Mouse (Mus musculus): Measurements from ENCODE around the gene Mrps33. TPM values are rescaled to one million over a fixed set of nuclear protein-coding genes. Genes with fewer than 3 reads are reported as not detected.

Mrps33 gene
- polyA plus RNA-seq, 1 experiment from 2014 or later, result 225 TPM

DNA sequence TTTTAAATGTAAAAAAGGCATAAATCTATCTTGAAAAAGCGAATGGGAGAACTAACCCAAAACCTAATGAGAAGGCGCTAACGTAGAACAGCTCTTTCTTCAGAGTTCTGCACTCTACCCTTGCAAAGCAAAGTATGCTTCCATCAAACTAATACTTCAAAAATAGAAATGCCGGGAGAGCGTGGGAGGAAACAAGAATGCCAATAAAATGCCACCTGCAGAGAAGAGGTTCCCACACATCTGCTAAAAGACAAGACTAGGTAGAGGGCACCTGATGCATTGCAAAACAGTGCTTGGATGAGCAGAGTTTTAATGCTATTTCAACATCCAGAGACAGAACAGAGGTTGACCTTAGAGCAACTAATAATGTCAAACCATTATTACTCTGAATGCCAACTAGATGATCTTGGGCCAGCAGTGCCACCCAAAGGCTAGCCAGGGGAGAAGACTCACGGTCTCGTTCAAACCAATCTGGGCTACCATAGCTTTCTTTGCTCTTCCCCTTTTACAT is 3.7 kb downstream of the Mrps33 start:
- 96% methylated on average over 7 of the region's 7 CpGs for WGBS
- Histone ChIP-seq H3K36me3 (replicated peaks; ENCODE audit: control insufficient read depth, insufficient read depth) (peaks cover 15% of the 10 kb centered on the region), H3K4me2 (replicated peaks) (no peak overlapping the region), H3K4me1 (replicated peaks; ENCODE audit: control insufficient read depth, insufficient read depth, low read length) (peaks cover 18% of the 10 kb centered on the region), H3K9me3 (ENCODE audit: control insufficient read depth, low read length) (no peaks in the 10 kb centered on the region), H3K27ac (no peak overlapping the region), H3K27me3 (ENCODE audit: control insufficient read depth, insufficient read depth, low read length) (no peaks in the 10 kb centered on the region), H3K9ac (no peak overlapping the region), H3K4me3 (replicated peaks; ENCODE audit: low read length) (no peak overlapping the region)
- no peak for DNase-seq (ENCODE audit: low spot score)
- no peak for ATAC-seq (ENCODE audit: low FRiP score)

DNA sequence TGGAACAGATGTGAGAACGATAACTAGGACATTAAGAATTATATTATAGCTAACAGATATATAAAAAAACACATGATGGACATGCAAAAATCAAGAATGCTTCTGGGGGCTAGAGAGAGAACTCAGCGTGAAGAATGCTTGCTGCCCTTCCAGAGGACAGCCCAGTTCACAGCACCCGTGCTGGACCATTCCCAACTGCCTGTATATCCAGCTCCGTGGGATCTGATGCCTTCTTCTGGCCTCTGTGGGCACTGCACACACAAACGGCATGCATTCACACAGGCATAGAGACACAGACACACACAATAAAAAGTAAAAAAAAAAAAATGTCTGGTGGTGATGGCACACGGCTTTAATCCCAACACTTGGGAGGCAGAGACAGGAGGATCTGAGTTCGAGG is 4.5 kb downstream of the Mrps33 start:
- no peak for ATAC-seq (ENCODE audit: low FRiP score)
- Histone ChIP-seq H3K27me3 (ENCODE audit: control insufficient read depth, insufficient read depth, low read length) (no peaks in the 10 kb centered on the region), H3K36me3 (replicated peaks; ENCODE audit: control insufficient read depth, insufficient read depth) (peaks cover 20% of the 10 kb centered on the region), H3K9me3 (ENCODE audit: control insufficient read depth, low read length) (no peaks in the 10 kb centered on the region), H3K4me3 (replicated peaks; ENCODE audit: low read length) (no peak overlapping the region), H3K4me2 (replicated peaks) (no peak overlapping the region), H3K9ac (no peak overlapping the region), H3K27ac (0 out of 2 replicates have a peak overlapping the region, but pooled peaks have one; percentile 60), H3K4me1 (replicated peaks; ENCODE audit: control insufficient read depth, insufficient read depth, low read length) (peaks cover 18% of the 10 kb centered on the region)
- 69% methylated on average over 7 of the region's 7 CpGs for WGBS
- DNase-seq (ENCODE audit: low spot score), result no peak

DNA sequence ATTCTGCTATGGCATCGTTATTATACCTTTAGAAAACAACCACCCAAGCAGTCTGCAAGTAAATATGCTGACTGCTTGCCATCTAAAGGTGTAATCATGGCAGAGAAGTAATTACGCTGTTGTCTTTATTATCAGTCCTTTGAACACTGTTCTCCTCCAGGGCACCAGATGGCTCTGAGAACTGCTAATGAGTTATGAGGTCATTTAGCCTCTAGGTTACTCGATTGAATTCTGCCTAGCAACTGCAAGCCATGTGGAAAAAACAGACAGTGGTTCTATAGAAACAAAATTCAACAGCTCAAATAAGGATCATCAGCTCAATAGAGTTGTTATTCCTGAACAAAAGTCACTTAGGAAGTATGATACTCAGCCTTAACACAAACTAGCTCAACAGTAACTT is 4.9 kb downstream of the Mrps33 start:
- peak overlapping the region; percentile 60 for H3K27ac ChIP-seq
- DNase-seq (ENCODE audit: low spot score) (peak; percentile 69), ATAC-seq (ENCODE audit: low FRiP score) (peak; percentile 38; the same call in 1 of the 2 replicates)
- no peaks in the 10 kb centered on the region for H3K9me3 ChIP-seq (ENCODE audit: control insufficient read depth, low read length)
- H3K27me3 ChIP-seq (ENCODE audit: control insufficient read depth, insufficient read depth, low read length), result no peaks in the 10 kb centered on the region
- no peak overlapping the region for H3K9ac ChIP-seq
- 23% methylated on average over 3 of the region's 3 CpGs for WGBS
- peaks cover 18% of the 10 kb centered on the region for H3K4me1 ChIP-seq (replicated peaks; ENCODE audit: control insufficient read depth, insufficient read depth, low read length)
- H3K4me2 ChIP-seq (replicated peaks), result no peak overlapping the region
- no peak overlapping the region for H3K4me3 ChIP-seq (replicated peaks; ENCODE audit: low read length)
- H3K36me3 ChIP-seq (replicated peaks; ENCODE audit: control insufficient read depth, insufficient read depth), result peaks cover 24% of the 10 kb centered on the region

DNA sequence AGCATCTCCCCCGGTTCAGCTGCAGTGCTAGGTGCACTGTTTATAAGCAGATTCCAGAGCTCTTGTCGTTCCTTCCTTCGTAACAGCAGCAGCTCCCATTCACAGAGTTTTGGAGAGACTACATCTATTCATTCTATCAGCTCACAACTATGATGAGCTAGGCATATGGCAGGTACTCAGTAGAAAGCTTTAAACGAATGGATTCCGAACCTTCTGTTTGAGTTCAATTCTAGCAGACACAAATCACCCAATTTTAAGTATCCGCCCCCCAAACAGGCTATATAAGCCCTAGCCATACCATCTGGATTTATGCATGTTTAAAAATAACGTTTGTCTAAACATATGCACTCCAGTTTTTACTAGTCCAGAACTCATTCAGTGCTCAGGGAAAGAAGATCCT is 9.8 kb downstream of the Mrps33 start:
- Histone ChIP-seq H3K4me1 (replicated peaks; ENCODE audit: control insufficient read depth, insufficient read depth, low read length) (0 out of 2 replicates have a peak, but pooled peaks cover 3% of the 10 kb centered on the region), H3K4me3 (replicated peaks; ENCODE audit: low read length) (no peak overlapping the region), H3K9ac (no peak overlapping the region), H3K4me2 (replicated peaks) (no peak overlapping the region), H3K9me3 (ENCODE audit: control insufficient read depth, low read length) (no peaks in the 10 kb centered on the region), H3K36me3 (replicated peaks; ENCODE audit: control insufficient read depth, insufficient read depth) (peaks cover 33% of the 10 kb centered on the region), H3K27me3 (ENCODE audit: control insufficient read depth, insufficient read depth, low read length) (no peaks in the 10 kb centered on the region), H3K27ac (no peak overlapping the region)
- WGBS, result 95% methylated on average over 7 of the region's 7 CpGs
- ATAC-seq (ENCODE audit: low FRiP score) (no peak), DNase-seq (ENCODE audit: low spot score) (no peak)

DNA sequence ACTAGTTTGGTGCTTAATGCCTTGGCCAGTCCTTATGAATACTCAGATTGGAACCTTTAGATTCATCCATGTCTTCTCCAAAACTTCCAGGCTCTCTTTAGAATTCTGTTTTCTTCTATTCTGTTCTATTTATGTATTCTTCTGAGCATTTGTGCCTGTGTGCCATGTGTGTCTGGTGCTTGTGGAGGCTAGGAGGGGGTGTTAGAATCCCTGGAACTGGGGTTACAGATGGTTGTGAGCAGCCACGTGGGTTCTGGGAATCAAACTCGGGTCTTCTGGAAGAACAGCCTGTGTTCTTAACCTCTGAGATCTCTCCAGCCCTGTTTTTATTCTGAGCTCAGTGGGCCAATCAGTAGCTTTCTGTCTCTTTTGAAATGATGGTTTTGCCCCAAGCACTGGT is 13.7 kb downstream of the Mrps33 start:
- H3K4me2 ChIP-seq (replicated peaks), result no peak overlapping the region
- DNase-seq (ENCODE audit: low spot score) (no peak), ATAC-seq (ENCODE audit: low FRiP score) (no peak)
- H3K4me3 ChIP-seq (replicated peaks; ENCODE audit: low read length), result no peak overlapping the region
- H3K27ac ChIP-seq, result no peak overlapping the region
- no peak overlapping the region for H3K9ac ChIP-seq
- no peaks in the 10 kb centered on the region for H3K27me3 ChIP-seq (ENCODE audit: control insufficient read depth, insufficient read depth, low read length)
- H3K4me1 ChIP-seq (replicated peaks; ENCODE audit: control insufficient read depth, insufficient read depth, low read length), result no peaks in the 10 kb centered on the region
- peaks cover 18% of the 10 kb centered on the region for H3K36me3 ChIP-seq (replicated peaks; ENCODE audit: control insufficient read depth, insufficient read depth)
- WGBS, result 78% methylated on average over 2 of the region's 2 CpGs
- H3K9me3 ChIP-seq (ENCODE audit: control insufficient read depth, low read length), result no peaks in the 10 kb centered on the region

DNA sequence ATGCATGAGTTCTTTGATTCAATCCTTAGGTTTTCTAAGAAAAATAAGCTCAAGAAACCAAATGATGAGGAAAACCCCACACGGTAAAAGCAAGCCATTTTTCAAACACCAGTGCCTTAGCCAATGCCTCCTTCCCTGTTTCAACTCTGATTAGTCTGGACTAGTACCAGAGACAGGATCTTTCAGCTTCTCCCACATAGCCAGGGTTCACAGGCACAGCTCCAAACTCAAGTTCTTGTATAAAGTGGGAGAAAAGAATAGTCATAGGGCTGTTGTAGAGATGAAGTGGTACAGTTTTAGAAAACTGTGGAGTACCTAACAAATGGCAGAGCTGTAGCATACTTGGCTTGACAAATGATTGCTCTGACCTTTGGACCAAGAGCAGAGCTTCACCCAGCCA is 14.6 kb downstream of the Mrps33 start:
- H3K27me3 ChIP-seq (ENCODE audit: control insufficient read depth, insufficient read depth, low read length), result no peaks in the 10 kb centered on the region
- H3K4me2 ChIP-seq (replicated peaks), result no peak overlapping the region
- no peak for ATAC-seq (ENCODE audit: low FRiP score)
- no peak overlapping the region for H3K4me3 ChIP-seq (replicated peaks; ENCODE audit: low read length)
- no peak overlapping the region for H3K27ac ChIP-seq
- no peaks in the 10 kb centered on the region for H3K4me1 ChIP-seq (replicated peaks; ENCODE audit: control insufficient read depth, insufficient read depth, low read length)
- 85% methylated on average over 1 of the region's 1 CpGs for WGBS
- no peak for DNase-seq (ENCODE audit: low spot score)
- no peaks in the 10 kb centered on the region for H3K9me3 ChIP-seq (ENCODE audit: control insufficient read depth, low read length)
- peaks cover 11% of the 10 kb centered on the region for H3K36me3 ChIP-seq (replicated peaks; ENCODE audit: control insufficient read depth, insufficient read depth)
- no peak overlapping the region for H3K9ac ChIP-seq

DNA sequence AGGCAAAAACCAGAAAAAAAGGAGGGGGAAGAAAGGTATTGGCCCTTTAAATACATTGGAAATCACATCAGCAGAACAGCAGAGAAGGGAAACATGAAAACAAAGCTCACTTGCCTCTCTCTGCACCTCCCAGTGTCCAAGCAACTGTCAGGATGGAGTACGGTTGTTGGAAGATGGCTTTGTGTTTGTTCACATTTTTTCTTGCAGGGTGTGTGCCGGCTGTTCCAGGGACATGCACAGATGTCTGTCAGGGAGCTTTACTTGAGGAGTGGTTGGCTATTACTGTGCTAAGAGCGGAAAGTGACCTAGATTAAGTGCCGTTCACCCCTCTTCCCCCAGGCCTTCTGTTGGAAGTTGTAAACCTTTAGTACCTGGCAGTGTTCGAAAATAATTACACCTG is 19.0 kb downstream of the Mrps33 start:
- H3K9ac ChIP-seq, result no peak overlapping the region
- no peaks in the 10 kb centered on the region for H3K27me3 ChIP-seq (ENCODE audit: control insufficient read depth, insufficient read depth, low read length)
- DNase-seq (ENCODE audit: low spot score) (no peak), ATAC-seq (ENCODE audit: low FRiP score) (no peak)
- no peak overlapping the region for H3K27ac ChIP-seq
- no peaks in the 10 kb centered on the region for H3K36me3 ChIP-seq (replicated peaks; ENCODE audit: control insufficient read depth, insufficient read depth)
- no peak overlapping the region for H3K4me2 ChIP-seq (replicated peaks)
- H3K4me3 ChIP-seq (replicated peaks; ENCODE audit: low read length), result no peak overlapping the region
- no peaks in the 10 kb centered on the region for H3K9me3 ChIP-seq (ENCODE audit: control insufficient read depth, low read length)
- H3K4me1 ChIP-seq (replicated peaks; ENCODE audit: control insufficient read depth, insufficient read depth, low read length), result peaks cover 5% of the 10 kb centered on the region; the same call in 1 of the 2 replicates
- WGBS, result 65% methylated on average over 5 of the region's 5 CpGs

DNA sequence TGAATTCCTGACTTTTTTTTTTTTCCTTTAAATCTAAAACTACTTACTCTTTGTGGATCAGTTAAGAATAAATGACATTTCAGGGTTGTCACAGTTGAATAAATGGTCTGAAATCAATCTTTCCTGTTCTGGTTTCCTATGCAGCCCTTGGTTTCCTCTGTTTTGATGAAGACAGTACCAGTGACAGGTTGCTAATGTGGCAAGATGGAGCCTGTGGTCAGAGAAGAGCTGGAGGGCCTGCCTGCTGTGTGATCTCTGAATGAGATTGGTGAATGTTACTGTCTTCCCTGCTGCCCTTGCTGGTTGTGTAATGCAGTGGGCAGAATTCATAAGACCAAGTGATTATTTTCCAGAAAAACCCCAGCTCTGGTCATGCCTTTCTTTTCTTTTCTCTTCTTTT is 22.4 kb downstream of the Mrps33 start:
- no peak overlapping the region for H3K9ac ChIP-seq
- no peaks in the 10 kb centered on the region for H3K27me3 ChIP-seq (ENCODE audit: control insufficient read depth, insufficient read depth, low read length)
- H3K4me1 ChIP-seq (replicated peaks; ENCODE audit: control insufficient read depth, insufficient read depth, low read length), result peaks cover 5% of the 10 kb centered on the region; the same call in 1 of the 2 replicates
- no peak overlapping the region for H3K27ac ChIP-seq
- ATAC-seq (ENCODE audit: low FRiP score) (no peak), DNase-seq (ENCODE audit: low spot score) (no peak)
- H3K9me3 ChIP-seq (ENCODE audit: control insufficient read depth, low read length), result no peaks in the 10 kb centered on the region
- H3K4me2 ChIP-seq (replicated peaks), result no peak overlapping the region
- H3K36me3 ChIP-seq (replicated peaks; ENCODE audit: control insufficient read depth, insufficient read depth), result no peaks in the 10 kb centered on the region
- no peak overlapping the region for H3K4me3 ChIP-seq (replicated peaks; ENCODE audit: low read length)

DNA sequence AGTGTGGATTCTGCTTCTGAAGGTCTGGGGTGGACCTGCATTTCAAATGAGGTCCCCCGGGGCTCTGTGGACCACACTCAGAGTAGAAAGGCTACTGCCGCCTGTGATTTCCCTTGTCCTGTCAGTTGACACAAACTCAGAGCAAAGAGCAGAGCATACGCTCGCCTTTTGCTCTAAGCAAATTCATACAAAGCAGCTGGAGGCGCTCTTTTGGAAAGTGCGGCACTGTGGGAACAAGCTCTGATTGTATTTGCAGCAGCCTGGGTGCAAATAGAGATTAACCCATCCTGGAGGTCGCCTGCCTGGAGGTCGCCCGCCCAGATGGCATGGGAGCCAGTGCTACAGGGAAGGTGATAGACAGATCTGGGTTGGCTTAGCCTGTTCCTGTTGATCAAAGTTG is 23.0 kb downstream of the Mrps33 start:
- H3K9me3 ChIP-seq (ENCODE audit: control insufficient read depth, low read length), result no peaks in the 10 kb centered on the region
- H3K27ac ChIP-seq, result no peak overlapping the region
- no peaks in the 10 kb centered on the region for H3K36me3 ChIP-seq (replicated peaks; ENCODE audit: control insufficient read depth, insufficient read depth)
- H3K4me2 ChIP-seq (replicated peaks), result no peak overlapping the region; the same call in 1 of the 2 replicates
- WGBS, result 8% methylated on average over 9 of the region's 9 CpGs
- ATAC-seq (ENCODE audit: low FRiP score), result no peak
- H3K9ac ChIP-seq, result no peak overlapping the region
- no peaks in the 10 kb centered on the region for H3K27me3 ChIP-seq (ENCODE audit: control insufficient read depth, insufficient read depth, low read length)
- no peak overlapping the region for H3K4me3 ChIP-seq (replicated peaks; ENCODE audit: low read length)
- DNase-seq (ENCODE audit: low spot score), result no peak
- peaks cover 5% of the 10 kb centered on the region; the same call in 1 of the 2 replicates for H3K4me1 ChIP-seq (replicated peaks; ENCODE audit: control insufficient read depth, insufficient read depth, low read length)

DNA sequence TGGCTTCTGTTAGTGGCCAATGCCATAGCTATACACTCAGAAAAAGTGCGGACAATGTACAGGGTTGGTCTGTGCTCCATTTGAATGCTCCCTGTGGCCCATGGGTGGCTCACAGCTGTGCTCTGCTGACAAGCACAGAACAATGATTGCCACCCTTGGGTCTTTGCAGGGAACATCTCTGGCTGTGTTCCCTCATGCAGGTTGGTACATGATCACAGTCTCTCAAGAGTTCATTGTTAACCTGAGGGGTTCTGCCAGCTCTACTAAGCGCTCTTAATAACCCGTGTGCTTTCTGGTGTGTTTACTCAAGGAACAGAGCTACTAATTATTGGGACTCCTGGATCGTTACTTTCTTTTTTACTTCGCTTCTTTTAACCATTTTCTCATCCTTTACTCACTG is 24.8 kb downstream of the Mrps33 start:
- H3K4me2 ChIP-seq (replicated peaks), result no peak overlapping the region
- ATAC-seq (ENCODE audit: low FRiP score), result no peak
- no peaks in the 10 kb centered on the region for H3K36me3 ChIP-seq (replicated peaks; ENCODE audit: control insufficient read depth, insufficient read depth)
- no peak overlapping the region for H3K9ac ChIP-seq
- whole genome bisulfite sequencing, result 83% methylated on average over 5 of the region's 5 CpGs
- no peaks in the 10 kb centered on the region for H3K9me3 ChIP-seq (ENCODE audit: control insufficient read depth, low read length)
- no peak for DNase-seq (ENCODE audit: low spot score)
- H3K27ac ChIP-seq, result no peak overlapping the region
- H3K4me1 ChIP-seq (replicated peaks; ENCODE audit: control insufficient read depth, insufficient read depth, low read length), result peaks cover 10% of the 10 kb centered on the region
- no peak overlapping the region for H3K4me3 ChIP-seq (replicated peaks; ENCODE audit: low read length)
- no peaks in the 10 kb centered on the region for H3K27me3 ChIP-seq (ENCODE audit: control insufficient read depth, insufficient read depth, low read length)
